Mouse (Mus musculus): Measurements from ENCODE around the gene Hs6st3.

DNA sequence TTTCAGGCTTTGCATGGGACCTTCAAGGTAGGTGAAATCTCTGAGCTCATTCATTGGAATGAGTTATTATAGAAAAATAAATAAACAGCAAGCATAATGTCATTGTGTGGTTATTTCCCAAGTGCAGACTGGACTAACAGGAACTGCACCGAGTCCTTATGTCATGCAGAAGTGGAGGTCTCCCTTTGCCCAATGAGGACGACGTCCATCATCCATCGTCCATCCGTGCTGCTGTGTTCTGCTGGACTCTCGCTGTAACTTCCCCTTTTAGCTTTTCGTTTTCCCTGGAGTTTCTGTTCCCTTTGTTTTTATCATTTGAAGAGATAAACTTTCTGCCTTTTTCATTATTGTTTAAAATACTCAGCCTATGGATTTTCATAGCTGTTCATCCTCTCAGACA, 711.2 kb downstream of the Hs6st3 start:
- TF ChIP-seq POLR2A (IDR thresholded peaks at IDR 0.05; ENCODE audit: extremely low read depth, insufficient read depth, low read length) (no peak), CTCF (IDR thresholded peaks at IDR 0.05; ENCODE audit: extremely low read depth, insufficient read depth, low read length) (no peak)

Measured in cortical plate, adult 2 months (tissue).